Mouse (Mus musculus): Measurements from ENCODE around the gene Sncg.
A peak's percentile ranks its signal among the peaks of the same experiment; 100 is the strongest.
"Not testable (repeated sequence)": the region's sequence is repeated elsewhere in the genome, so short reads cannot be mapped to it uniquely, and the experiment has no call there.

Sncg gene

DNA sequence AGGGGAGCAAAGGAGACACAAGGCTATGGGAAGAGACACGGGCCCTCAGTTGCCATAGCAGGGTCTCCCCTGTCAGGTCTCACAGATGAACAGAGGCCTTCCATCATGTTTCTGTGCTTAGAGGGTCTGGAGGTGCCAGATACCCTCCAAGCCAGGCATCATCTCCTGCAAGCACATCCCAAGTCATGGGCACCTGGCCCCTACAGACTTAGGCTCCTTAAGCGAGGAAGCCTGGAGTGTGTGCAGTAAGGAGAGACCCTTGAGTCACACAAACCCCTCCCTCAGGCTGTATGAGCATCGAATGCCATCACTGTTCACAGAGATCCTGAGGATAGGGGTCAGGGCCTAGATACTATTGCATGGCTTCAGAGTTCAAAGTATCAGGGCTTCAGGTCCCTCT is 3.7 kb downstream of the Sncg start:
- no peak for DNase-seq (ENCODE audit: low spot score)

DNA sequence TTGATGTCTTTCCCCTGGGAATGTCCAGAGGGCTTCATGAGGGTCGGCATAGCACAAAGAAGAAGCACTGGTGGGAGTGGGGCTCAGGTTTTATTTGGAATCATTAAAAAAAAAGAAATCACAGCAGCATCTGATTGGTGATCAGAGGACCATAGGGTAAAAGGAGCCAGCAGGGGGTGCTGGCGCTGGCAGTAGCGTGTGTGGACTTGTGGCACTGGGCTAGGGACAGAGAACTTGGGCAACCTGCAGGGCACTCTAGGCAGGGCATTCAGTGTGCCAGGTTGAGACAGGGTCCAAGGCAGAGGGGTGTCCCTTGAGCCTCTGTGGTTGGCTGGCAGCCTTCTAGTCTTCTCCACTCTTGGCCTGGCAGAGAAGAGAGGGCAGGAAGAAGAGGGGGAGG is 4.4 kb downstream of the Sncg start:
- no peak for DNase-seq (ENCODE audit: low spot score)

DNA sequence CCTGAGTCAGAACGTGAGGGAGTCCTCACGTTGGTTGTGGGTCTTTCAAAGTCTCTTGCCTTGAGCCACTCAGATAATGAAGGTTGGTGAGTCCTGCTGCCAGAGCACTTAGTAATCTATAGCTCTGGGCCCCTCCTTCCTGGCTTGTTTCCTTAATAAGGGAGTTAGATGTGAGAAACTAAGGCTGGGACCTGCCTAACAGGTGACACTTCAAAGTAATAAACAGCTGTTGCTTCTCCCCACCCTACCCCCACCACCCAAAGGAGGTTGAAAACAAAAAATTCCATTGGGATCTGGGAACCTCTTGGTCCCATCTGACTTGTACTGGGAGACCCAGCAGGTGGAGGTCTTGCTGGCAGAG is 9.5 kb downstream of the Sncg start:
- DNase-seq (ENCODE audit: low spot score) = no peak

DNA sequence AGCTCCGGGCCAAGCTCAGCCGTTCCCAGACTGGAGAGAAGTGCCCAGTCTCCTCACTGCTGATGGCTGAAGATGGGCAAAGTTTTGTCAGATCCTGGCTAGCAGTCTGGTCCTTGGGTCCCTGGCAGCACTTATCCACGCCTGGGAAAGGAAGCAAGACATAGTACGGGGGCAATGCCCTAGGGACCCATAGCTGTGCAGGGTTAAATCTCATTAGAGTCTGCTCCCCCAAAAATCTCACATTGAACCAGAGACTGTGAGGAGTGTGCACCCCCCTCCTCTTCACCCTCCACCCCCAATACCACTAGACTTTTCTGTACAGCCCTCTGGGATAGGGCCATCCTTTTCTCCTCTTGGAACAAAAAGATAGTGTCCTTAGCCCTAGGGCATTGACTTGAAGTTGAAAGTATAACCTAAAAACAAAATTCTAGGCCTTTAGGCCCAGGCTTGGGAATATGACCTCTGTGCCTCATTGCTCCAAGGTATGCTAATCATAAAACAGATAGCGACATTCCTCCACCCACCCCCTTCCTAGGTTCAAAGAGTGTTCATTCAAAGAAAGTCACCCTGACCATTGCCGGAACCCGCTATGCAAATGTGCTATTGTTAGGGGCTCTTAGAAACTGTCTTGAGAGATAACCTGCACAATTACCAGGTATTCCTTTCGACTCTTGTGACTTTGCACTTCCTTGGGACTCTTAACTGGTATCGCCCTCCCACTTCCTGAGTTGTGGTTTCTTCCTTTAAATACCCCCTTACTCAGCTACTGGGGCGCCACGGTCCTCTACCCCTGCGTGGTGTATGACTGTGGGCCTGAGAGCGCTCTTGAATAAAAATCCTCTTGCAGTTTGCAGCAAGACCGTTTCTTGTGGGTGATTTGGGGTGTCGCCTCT is 10.1 kb downstream of the Sncg start:
- DNase-seq (ENCODE audit: low spot score) = not testable (repeated sequence)

DNA sequence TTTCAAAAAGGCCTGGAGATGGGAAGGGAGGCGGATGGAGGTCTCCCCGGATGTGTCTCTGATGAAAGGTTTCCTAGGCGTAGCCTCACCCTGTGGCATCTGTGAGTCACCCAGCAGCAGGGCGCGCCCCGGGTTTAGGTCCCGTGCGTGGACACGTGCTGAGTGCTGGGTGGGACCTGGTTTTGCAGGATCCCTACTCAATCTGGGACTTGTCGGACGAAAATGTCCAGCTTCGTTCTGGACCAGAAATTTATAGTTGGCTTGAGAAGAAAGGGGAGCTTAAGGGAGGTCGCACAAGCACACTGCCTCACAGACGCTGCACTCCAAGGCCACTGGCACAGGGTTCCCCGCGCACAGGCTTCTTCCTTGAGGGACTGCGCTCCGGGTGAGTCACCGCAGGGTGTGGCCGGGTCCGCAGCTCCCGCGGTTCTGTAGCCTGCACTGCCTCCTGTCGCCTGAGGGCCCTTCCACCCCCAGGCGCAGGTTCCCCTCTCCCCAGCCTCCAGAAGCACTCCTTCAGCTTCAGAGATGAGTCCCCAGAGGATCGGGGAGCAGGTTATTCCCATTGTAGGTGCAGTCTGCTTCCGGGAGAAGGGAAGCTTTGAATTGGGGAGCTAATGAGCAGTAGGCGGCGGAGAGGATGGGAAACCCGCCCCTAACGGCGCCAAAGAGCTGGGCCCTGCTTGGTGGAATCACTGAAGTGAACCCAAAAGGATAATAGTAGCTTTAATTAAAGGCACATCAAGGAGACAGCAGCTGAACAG is 10.9 kb downstream of the Sncg start:
- DNase-seq (ENCODE audit: low spot score) = peak; percentile 69

DNA sequence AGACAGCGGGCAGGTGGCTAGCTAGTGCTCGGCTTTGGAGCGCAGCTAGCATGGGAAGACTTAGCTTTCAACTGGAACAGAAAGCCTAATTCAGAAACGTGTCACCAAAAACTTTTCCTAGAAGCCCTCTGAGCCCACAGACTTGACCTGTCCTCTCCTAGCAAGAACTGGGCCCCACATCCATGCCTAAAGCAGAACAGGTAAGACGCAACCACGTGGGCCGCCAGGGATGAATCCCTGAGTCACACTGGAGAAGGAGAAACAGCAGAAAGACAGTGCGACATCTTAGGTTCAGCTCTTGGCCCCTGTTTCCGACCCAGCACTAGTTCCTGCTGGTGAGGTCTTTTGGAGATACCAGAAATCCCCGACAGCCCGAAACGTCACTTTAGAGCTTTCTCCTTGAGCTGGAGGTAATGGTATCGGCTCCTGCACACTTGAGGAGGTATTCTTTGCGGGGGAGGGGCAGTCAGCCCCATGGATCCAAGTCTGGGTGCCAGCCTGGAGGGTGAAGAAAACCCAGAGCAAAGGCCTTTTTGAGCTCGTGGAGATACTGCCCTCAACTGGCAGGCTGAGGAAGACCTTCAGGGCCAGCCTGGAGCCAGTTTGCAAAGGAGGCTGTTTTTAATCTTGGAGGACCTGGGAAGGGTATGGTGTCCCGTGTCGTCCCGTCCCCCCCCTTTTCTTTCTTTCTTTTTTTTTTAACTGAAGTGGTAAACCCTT is 11.7 kb downstream of the Sncg start:
- peak; percentile 70 for DNase-seq (ENCODE audit: low spot score)

DNA sequence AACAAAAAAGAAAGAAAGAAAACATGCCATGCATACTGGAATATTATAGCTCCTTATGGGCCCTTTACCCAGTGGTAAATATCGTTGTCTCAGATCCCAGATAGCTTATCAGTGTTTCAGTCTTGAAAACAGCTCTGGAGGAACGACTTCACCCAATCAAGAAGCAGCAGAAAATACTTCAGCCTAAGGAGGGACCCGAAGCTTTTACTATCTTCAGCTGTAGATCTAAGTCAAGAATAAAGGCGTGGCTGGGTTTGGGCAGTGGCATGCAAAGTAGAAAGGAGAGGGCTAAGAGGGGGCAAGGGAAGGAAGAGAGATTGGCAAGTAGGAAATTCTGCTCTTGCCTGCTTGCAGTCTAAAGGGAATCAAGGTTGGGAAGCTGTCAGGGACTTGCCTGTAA is 12.5 kb downstream of the Sncg start:
- no peak for DNase-seq (ENCODE audit: low spot score)

DNA sequence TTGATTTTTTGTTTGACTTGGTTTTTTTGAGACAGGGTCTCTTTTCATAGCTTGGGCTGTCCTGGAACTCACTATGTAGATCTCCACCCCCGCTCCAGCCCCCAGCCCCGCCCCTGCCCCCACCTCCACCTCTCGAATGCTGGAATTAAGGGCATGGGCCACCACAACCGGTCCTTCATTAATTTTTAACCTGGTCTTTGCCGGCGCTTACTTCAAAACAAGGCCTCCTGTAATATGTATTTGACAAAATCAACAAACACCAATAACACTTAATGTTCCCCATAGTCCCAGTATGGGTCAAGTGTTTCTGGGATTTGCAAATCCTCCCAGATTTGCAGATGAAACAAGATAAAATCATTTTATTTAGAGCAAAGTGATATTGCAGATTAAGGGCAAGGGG is 14.3 kb downstream of the Sncg start:
- DNase-seq (ENCODE audit: low spot score) = no peak

DNA sequence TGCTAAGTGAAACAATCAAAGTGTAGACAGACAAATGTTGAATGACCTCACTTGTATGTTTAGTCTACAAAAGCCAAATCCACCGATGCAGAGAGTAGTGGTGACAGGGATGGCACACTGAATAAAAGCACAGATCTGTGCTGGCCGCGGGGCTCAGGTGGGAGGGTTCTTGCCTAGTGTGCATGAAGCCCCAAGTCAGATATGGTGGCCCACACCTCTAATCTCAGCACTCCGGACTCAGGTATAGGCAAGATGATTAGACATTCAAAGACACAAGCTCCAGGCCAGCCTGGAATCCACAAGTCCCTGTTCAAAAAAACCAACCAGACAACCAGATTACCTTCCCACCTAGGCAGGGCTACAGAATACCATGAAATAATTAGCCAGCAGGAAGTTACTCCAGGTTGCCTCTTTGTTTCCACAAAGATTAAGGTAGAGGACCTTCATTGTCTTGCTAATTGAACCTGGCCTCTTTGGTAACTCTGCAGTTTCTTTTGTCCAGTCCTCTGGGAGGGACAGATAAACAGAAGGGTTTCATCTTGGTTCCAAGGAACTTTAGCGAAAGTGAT is 14.8 kb downstream of the Sncg start:
- DNase-seq (ENCODE audit: low spot score) = no peak

DNA sequence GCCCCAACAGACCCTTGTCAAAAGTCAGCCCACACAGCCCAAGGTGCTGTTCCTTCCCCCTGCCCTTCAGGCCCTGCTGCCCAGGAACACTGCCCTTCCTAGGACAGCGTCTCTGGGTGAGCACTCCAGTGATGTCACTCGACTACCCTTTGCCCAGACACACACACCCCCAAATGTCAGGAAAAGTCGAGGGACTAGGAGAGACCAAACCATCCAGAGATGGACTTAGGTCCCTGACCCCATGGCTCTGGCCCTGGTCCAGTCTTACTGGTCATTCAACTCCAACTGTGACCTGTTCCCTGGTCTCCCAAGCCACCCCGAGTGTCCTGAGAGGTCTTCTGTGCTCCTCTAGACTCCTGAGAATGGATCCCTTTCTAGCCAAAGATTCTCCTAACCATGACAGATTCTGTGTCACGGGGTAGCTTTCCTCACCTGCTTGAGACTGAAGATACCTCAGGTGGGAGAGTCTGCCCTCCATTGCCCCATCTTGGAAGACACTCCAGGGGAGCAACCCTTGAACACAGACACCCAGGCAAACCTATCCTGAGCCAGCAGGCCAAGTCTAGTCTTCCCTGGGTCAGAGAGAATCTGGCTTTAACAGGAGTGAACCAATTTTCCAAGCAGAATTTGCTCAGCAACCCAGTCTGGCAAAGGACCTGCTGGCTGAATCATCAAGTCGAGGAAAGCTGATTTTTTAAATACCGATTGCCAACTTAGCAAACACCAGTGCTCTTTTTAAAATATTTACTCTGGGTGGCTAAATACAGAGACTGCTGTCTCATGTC is 16.7 kb downstream of the Sncg start:
- no peak for DNase-seq (ENCODE audit: low spot score)

DNA sequence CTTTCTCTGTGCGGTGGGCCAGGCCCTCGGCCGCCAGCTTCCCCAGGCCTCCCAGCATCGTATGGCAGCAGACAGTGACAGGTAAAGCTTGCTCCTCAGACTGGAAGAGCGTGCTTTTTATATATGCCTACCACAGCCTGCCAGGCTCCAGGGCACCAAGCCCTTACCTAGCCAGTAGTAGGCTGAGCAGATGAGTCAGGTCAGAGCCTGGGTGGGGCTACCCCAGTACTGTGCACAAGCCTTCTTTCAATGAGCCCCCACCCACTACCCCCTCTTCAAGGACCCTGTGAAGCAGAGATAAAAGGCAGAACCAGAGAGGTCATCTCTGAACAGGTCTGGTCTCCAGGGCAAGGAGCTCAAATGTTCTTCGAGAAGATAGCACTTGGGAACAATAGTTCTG is 19.3 kb downstream of the Sncg start, which contains the start of gene Fam25c:
TSS of gene Fam25c (minus strand) at position 133 of the 400 bp plus-strand sequence.
- no peak for DNase-seq (ENCODE audit: low spot score)

DNA sequence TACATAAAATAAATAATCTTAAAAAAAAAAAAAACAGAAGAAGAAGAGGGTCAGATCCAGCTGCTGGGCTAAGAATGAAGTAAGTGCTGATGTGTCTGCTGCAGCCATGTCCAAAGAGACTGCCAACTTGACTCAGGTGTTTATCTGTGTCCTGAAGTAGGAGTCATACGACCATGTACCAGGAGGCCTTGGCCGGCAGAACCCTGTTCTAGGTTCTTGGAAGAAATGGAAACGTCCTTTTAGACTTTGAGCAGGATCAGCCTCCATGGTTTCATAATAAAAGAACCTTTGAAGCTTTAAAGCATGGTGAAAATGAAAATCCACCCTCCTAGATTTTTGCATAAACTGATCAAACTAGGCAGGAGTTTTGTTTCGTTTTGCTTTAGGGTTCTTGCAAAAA is 20.1 kb downstream of the Sncg start:
- DNase-seq (ENCODE audit: low spot score) = no peak

DNA sequence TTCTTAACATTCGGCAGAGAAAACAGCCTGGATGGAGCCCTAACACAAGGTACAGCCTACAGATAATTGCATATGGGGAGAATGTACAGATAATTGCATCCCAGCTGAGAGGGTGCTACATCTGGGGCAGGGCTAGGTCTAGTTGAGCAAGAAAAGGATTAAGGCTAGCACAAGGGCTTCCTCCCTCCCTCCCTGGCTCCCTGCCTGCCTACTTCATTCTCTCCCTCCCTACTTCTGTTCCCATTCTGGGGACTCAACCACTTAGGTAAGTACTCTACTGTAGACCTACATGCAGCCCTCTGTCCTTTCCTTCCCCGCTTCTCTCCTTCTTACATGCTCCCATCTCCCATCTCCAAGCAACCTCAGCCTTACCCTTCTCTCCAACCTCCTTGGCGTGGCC is 21.3 kb downstream of the Sncg start:
- DNase-seq (ENCODE audit: low spot score) = no peak

DNA sequence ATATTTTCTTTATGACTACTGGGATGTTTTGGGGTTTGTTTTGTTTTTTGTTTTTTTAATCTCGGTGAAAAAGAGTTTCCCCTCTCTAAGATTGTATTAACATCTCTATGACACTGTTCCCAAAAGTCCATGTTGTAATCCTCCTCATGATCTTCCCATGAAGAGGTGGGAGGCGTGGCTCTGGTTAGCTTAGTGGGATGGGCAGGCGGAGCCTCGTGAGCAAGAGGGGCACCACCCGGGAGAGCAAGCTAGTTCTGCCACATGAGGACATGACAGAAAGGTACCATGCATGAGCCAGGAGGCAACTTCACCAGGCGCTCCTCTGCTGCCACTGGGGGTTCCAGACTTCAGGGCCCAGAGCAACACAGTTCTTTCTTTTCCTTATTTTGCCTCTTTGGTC is 22.1 kb downstream of the Sncg start:
- DNase-seq (ENCODE audit: low spot score) = no peak

DNA sequence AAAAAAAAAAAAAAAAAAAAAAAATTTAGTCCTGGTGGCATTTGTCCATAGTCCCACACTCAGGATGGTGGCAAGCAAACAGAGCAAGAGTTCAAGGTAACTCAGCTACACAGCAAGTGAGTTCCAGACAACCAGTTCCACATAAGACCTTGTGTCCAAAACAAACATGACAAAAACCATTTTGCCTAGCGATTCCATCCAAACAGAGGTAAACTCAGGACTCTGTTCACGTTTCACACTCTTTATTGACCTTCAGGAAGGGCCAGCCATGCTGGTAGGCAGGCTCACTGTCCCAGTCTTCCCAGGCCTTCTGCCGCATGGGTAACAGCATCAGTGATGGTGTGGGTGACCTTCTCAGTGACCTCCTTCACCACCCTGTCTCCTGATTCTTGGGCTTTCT is 22.9 kb downstream of the Sncg start:
- DNase-seq (ENCODE audit: low spot score) = no peak

DNA sequence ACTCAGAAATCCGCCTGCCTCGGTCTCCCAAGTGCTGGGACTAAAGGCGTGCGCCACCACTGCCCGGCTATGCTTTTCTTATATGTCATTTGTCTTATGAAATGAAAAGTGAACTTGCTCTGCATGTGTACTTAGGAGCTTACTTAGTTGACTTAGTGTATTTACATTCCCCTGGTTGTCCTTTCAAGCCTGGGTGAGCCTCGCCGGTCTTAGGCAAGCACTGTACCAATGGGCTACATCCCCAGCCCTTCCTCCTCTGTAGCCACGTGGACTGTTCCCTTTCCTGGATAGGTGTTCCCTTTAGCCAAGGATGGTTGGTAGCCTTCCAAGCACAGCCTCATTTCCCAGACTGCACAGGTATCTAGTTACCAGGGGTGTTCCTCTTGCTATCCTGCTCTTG is 25.6 kb downstream of the Sncg start:
- no peak for DNase-seq (ENCODE audit: low spot score)

DNA sequence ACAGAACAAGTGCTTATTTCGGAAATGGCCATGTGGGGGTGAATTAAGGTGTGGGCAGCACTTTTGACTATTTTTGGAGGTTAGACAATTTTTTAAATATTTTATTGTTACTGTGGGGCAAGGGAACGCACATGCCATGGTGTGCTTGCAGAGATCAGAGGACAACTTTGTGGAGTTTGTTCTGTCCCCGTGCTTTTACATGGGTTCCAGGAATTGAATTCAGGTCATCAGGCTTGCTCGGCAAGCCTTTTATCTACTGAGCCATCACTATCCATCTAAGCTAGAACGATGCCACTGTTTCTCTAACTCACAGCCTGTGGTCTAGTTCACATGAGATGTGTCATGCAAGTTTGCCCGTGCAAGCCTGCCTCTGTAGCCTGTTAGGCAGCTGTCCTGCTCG is 26.3 kb downstream of the Sncg start:
- no peak for DNase-seq (ENCODE audit: low spot score)

DNA sequence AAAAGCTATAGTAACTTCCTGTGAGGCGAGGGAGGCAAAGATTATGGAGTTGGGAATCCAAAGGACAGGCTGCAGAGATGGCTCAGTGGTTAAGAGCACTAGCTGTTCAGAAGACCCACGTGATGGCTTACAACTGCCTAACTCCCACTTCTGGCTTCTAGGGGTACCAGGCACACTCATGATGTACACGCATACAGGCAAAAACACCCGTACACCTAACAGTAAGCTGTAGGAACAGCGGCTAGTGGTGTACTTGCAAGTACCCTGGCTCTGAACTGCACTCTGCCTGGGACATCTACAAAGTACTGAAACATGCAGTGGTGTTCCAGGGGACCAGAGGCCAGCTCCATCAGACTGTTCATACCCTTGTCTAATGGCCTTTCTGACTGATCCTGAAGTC is 27.5 kb downstream of the Sncg start:
- no peak for DNase-seq (ENCODE audit: low spot score)

DNA sequence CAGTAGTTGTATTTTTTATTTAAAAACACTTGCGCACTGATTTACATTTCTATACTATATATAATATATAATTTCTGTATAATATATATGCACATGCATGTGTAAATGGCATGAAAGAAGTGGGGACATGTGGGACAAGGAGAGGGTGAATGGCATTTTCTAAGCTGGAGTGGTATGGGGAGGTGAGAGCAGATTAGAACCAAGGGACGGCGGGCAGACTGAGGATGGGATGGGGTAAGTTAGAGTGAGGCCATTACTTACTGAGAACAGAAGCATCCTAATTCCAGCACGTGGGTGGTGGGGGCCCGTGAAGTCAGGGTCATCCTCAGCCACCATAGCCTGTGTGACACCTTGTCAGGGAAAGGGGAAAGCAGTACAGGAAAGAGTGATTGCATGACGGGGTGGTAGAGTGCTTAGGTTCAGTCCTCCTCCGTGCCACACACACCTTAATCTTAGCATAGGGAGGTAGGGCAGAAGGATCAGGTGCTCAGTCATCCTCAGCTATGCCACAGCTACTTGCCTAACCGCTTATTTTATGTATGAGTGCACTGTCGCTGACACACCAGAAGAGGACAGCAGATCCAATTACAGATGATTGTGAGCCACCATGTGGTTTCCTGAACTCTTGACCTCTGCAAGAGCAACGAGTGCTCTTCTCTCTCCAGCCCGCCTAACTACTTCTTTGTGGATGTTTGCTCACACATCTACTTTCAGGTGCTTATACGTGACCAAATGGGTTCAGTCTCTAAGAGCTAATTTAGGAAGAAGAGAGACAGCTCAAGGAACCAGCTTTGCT is 28.6 kb downstream of the Sncg start:
- no peak for DNase-seq (ENCODE audit: low spot score)

DNA sequence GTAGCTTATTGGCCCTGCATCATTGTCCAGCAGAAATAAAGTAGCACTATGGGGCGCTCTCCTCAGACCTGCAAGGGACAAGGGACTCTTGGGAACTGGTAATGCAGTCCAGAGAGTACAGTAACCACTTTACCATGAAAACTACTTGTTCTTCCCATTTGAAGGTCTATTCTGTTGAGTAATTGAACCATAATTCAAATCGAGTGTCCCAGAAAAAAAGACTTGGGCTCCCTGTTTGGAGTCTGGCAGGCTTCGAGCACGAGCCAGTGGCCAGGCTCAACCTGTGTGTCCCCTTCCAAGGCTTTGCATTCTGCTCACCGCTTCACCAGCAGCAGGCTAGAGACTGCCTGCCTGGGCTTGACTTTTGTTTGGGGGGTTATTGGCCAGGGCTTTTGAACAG is 30.2 kb downstream of the Sncg start:
- DNase-seq (ENCODE audit: low spot score) = no peak

DNA sequence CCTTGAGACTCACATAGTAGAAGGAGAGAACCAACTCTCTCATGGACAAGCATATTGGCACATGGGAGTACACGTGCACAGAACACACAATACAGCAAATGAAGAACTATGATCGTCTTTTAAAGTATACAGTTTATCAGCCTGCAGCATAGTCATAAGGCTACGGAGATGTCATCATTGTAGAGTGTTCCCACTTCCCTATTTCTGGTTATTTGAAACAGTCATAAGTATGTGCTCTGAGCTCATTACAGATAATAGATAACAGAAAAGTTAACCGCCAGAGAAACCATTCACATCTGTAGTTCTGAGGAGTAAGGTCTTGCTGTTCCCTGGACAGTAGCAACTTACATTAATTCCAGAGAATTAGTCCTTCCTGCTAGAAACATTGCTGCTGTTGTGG is 31.5 kb downstream of the Sncg start:
- DNase-seq (ENCODE audit: low spot score) = no peak
